Mouse (Mus musculus) T-cell, adult 66 days (primary cell): ENCODE results near the gene Tnfsf4. TPM values are rescaled to one million over a fixed set of nuclear protein-coding genes. Genes with fewer than 3 reads are reported as not detected.

Source experiments
- total RNA-seq, 2 experiments: library from RNA; stranded (reverse); gene quantifications; 3 replicates in 1 of 2; 4 replicates in 1 of 2; pipeline ENCODE4 v1.2.4; 2023

The Tnfsf4 gene
- not detected for total RNA-seq

DNA sequence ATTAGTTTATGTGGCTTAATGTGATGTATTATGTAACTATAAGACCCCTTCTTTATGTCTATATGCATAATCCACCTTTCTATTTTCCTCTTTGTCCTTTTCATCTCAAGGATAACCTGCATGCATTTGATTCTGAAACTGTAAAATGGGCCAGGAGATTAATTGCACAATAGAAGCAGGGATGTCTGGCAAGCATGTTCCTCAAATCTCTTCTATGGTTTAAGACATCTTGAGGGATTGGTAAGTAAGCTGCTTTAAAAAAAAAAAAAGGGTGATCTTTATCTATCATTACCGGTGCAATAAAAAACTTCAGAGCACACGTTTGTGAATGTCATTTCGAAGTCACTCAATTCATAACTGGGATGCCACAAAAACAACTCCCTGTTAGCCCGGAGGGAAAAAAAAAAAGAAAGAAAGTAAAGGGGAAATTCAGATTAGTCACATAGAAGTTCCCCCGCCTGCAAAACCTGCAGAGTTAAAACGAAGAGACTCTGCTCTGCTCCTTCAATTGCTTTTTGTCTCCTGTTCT is at the start of gene Tnfsf4:
Gene Tnfsf4, plus strand, starts transcription at position 479 of the 529 bp plus-strand sequence.

Other genes starting within 250 kb of the Tnfsf4 start
- not detected for gene Tex50, start 236.1 kb upstream of the Tnfsf4 start, total RNA-seq
- gene Prdx6, start 144.2 kb upstream of the Tnfsf4 start, total RNA-seq = 100 to 1,000 TPM; 271 to 302 TPM
- gene Tnfsf18, start 99.2 kb downstream of the Tnfsf4 start, total RNA-seq = not detected